Mouse (Mus musculus) neural tube, embryonic 13.5 days (tissue): ENCODE measurements around the gene Ddah1. TPM values are rescaled to one million over a fixed set of nuclear protein-coding genes. Genes with fewer than 3 reads are reported as not detected.

ENCODE experiments used
- ATAC-seq: fragments of 200-750 bp; cut with Nextera tagmentation; 2 replicates; pipeline ENCODE4 v1.8.0; 2017; ENCODE audit warnings: low read depth, mild to moderate bottlenecking, moderate TSS enrichment, moderate library complexity
- H3K27ac ChIP-seq: fragments of 300-500 bp; sonication (generic); replicated peaks from 2 replicates; pipeline ENCODE4 v1.5.1; 2015; ENCODE audit warnings: moderate library complexity, mild to moderate bottlenecking, inconsistent platforms
- H3K27me3 ChIP-seq: fragments of 300-500 bp; sonication (generic); 2 replicates; pipeline ENCODE4 v1.6.1; 2015; ENCODE audit warnings: mild to moderate bottlenecking, inconsistent platforms
- H3K36me3 ChIP-seq: fragments of 300-500 bp; sonication (generic); 2 replicates; pipeline ENCODE4 v1.6.1; 2015; ENCODE audit warnings: mild to moderate bottlenecking, inconsistent platforms
- H3K4me1 ChIP-seq: fragments of 300-500 bp; sonication (generic); replicated peaks from 2 replicates; pipeline ENCODE4 v1.6.1; 2015; ENCODE audit warnings: inconsistent platforms
- H3K4me2 ChIP-seq: fragments of 300-500 bp; sonication (generic); 2 replicates; pipeline ENCODE4 v1.6.1; 2015; ENCODE audit warnings: inconsistent platforms, mild to moderate bottlenecking, moderate library complexity
- H3K4me3 ChIP-seq: fragments of 300-500 bp; sonication (generic); 2 replicates; pipeline ENCODE4 v1.5.1; 2015; ENCODE audit warnings: mild to moderate bottlenecking, inconsistent platforms
- H3K9ac ChIP-seq: fragments of 300-500 bp; sonication (generic); 2 replicates; pipeline ENCODE4 v1.6.1; 2015; ENCODE audit warnings: moderate library complexity, mild to moderate bottlenecking, inconsistent platforms
- H3K9me3 ChIP-seq: fragments of 300-500 bp; sonication (generic); 2 replicates; pipeline ENCODE4 v1.6.1; 2016; ENCODE audit warnings: inconsistent platforms
- WGBS: fragments of 180-500 bp; shearing (Covaris S2); methylation state at CpG from one replicate; pipeline ENCODE4 v1.1.7; 2015; 5-methylcytosine and 5-hydroxymethylcytosine counted together
- polyA plus RNA-seq: library from polyadenylated mRNA; unstranded; fragments of >200 nt; fragmentation: Nextera tagmentation; extraction: Ambion mirVana; gene quantifications from 2 replicates; pipeline ENCODE4 v1.2.1, GENCODE M21; 2015

Gene Ddah1
- polyA plus RNA-seq, 1 experiment from 2014 or later = 83.1 TPM

DNA sequence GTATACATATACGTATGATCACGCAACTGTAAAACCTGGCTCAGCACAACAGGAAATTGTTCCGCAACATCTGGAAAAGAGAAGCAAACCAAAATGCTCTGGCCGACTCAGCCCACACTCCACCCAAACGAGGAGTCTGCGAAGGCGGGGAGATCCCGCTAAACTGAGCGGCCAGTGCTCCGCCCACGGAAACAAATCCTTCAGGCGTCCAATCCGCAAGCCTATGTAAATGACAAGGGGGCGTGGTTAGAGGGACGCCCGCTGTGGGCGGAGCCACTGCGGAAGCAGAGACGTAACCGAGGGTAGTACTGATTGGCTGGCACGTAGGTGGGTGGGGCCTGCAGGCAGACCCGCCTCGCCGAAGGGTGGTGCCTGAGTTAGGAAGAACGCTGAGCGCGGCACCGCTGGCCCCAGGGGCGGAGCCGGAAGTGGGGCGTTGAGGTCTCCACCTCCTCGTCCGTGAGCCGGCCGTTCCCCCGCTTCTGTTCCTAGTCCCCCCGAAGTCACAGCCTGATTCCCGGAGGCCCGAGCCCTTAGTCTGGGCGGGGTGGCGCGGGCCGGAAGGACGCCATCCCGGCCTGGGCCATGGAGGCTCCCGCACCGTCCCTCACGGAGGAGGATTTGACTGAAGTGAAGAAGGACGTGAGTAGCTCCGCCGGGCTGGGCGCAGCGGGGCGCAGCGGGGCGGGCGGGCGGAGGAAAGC is 165.6 kb downstream of the Ddah1 start:
- Histone ChIP-seq H3K36me3 (0 out of 2 replicates have a peak, but pooled peaks cover 7% of the 10 kb centered on the region), H3K4me3 (peak overlapping the region; percentile 89), H3K9ac (peak overlapping the region; percentile 87), H3K4me1 (peaks cover 17% of the 10 kb centered on the region), H3K9me3 (no peaks in the 10 kb centered on the region), H3K27me3 (no peaks in the 10 kb centered on the region), H3K27ac (peak overlapping the region; percentile 94), H3K4me2 (peak overlapping the region; percentile 76)
- WGBS = under 1% methylated on average over 58 of the region's 58 CpGs
- peak; percentile 100 for ATAC-seq

DNA sequence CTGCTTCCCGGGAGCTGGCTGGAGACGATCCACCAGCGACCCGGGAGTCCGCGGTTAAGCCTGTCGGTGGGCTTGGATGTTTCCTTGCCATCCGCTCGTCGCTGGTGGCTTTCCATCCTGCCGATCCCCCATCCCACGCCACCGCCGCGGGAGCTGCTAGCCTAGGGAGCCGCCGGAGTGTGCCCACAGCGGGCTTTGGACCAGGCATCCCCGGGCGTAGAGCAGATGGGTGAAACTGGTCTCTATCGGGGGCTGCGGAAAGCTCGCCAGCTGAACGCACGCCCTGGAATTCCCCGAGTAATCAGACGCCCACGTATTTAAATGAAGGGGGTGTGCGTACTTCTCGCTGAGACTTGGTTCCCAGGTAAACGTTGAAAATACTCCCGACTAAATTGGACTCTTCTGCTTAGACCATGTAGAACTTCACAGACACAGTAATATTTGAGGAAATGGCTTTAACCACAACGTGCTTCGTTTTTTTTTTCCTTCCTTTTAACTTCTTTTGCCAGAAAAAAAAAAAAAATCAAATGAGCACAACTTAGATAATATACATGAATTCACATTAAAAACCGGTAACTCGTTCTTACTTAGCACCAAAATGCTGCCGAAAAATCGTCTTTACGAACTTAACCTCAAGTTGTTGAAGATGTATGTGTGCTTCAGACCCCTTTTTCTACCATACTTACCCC is 166.3 kb downstream of the Ddah1 start:
- peak; percentile 30; the same call in 1 of the 2 replicates for ATAC-seq
- H3K9me3 ChIP-seq = no peaks in the 10 kb centered on the region
- WGBS = 3% methylated on average over 39 of the region's 39 CpGs
- H3K4me1 ChIP-seq = peaks cover 20% of the 10 kb centered on the region
- peak overlapping the region; percentile 76 for H3K4me2 ChIP-seq
- peak overlapping the region; percentile 87 for H3K9ac ChIP-seq
- 0 out of 2 replicates have a peak, but pooled peaks cover 7% of the 10 kb centered on the region for H3K36me3 ChIP-seq
- H3K27ac ChIP-seq = peak overlapping the region; percentile 94
- H3K27me3 ChIP-seq = no peaks in the 10 kb centered on the region
- H3K4me3 ChIP-seq = peak overlapping the region; percentile 89

DNA sequence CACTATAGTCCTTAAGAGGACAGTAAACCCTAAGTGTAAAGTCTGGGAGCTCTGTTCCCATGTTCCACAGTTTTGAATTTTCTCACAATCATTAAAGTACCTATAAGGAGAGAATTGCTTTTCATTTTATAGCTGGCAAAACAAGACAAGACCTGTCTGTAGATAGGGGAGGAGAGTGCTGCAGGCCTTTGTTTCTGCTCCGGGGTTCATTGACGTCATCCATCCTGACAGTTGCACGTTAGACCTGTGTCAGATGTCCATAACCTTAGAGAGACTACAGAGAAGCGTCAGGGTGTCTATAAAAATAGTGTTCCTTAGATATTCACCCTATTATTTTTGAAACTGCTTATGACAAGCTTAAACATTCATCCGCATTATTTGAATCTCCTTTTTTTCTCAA is 167.0 kb downstream of the Ddah1 start:
- Histone ChIP-seq H3K9me3 (no peaks in the 10 kb centered on the region), H3K4me1 (peaks cover 20% of the 10 kb centered on the region), H3K4me3 (peak overlapping the region; percentile 89), H3K9ac (peak overlapping the region; percentile 87), H3K4me2 (peak overlapping the region; percentile 76), H3K27me3 (no peaks in the 10 kb centered on the region), H3K27ac (no peak overlapping the region), H3K36me3 (peaks cover 10% of the 10 kb centered on the region)
- no peak for ATAC-seq
- WGBS = 67% methylated on average over 5 of the region's 5 CpGs

DNA sequence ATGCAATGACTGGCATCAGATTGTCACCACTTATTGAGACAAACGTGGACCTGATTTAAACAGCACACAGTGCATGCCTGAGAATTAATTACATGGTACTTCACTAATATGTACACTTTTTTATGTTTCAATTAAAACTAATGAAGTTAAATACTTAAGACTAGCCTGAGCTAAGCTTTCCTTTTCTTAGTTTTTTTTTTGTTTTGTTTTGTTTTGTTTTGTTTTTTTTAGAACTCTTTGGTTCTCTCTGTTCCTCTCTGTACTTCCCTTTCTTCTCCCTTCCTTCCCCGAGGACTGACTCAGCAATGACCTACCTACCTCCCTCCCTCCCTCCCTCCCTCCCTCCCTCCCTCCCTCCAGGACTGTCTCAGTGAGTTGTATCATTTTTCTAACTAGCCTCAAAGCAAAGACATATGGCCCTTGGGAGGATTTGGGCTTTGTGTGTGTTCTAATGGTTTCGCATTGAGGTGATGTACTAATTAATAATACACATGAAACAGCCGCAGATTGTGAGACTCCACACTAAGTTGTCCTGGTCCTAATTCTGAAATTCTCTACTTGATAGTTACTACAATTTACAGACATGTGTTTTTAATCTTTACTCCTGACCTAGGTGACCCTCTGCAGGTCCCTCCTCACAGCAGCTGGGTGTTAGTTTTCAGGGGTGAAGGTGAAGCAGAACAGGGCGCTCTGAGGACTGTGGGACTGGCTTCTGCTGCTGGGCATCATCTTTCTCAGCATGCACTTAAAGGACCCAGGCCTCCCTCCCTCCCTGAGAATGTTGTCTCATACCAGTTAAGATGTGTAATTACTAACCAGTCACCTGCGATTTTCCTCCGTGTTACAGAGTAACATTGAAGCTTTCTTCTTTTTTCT is 171.3 kb downstream of the Ddah1 start:
- no peak for ATAC-seq
- WGBS = 78% methylated on average over 7 of the region's 7 CpGs
- no peak overlapping the region for H3K4me2 ChIP-seq

DNA sequence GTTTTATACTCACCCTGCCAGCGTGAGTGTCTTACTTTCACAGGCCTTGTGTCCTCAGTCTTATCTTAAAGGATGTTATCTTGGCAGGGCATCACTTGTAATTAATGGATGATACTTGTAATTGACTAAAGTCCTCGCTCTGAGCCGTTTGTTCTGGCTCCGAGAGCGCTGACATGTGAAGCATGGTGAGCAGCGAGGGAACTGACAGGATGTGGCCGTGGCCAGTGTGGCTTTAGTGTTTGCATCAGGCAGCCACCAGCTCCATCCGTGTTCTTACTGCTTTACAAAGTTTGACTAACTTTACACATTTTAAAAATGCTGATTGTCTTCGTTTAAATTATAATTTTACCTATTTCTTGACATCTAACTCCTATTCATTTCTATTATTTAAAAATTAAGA is 175.4 kb downstream of the Ddah1 start:
- no peak overlapping the region for H3K27ac ChIP-seq
- H3K4me2 ChIP-seq = no peak overlapping the region
- H3K9me3 ChIP-seq = no peaks in the 10 kb centered on the region
- H3K4me1 ChIP-seq = peaks cover 12% of the 10 kb centered on the region
- H3K4me3 ChIP-seq = no peak overlapping the region
- no peak overlapping the region for H3K9ac ChIP-seq
- WGBS = 88% methylated on average over 9 of the region's 9 CpGs
- H3K36me3 ChIP-seq = peaks cover 39% of the 10 kb centered on the region
- no peaks in the 10 kb centered on the region for H3K27me3 ChIP-seq
- ATAC-seq = no peak

More for the DNA sequence above, 171.3 kb downstream of the Ddah1 start:
- Histone ChIP-seq H3K4me1 (peaks cover 20% of the 10 kb centered on the region), H3K36me3 (peaks cover 46% of the 10 kb centered on the region), H3K9me3 (no peaks in the 10 kb centered on the region), H3K9ac (no peak overlapping the region), H3K27ac (no peak overlapping the region), H3K4me3 (no peak overlapping the region), H3K27me3 (no peaks in the 10 kb centered on the region)

DNA sequence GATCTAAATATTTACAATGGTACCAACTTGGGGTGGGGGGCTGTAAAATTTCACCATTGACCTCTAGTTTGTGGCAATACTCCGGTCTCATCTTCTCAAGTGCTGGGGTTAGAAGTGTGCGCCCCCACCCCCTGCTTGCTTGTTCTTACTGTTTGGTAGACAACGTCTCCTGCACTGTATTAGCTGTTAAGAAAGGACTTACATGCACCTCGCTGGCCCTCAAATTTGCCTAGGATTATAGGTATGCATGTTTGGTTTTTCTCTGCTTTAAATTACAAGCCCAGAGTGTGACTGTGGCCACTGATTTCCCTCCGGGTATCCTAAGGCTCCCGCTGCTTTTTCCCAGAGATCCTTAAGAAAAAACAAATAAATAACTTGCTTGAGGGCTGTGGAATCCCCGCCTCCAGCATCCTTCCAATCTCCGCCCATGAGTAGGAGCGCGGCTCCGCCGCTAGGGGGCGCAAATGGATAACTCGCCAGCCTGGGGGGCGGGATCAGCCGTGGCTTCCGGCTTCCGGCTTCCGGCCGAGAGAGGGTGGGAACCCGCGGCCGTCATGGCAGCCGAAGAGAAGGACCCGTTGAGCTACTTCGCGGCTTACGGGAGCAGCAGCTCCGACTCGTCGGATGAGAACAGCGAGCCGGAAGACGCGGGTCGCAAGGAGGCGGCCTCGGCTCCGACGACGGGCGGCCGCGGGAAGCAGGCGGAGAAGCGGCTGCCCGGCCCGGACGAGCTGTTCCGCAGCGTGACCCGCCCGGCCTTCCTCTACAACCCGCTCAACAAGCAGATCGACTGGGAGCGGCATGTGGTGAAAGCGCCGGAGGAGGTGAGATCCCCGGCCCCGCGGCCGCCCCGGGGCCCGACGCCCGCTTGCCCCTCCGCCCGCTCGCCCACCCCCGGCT is 179.3 kb downstream of the Ddah1 start, which contains the start of gene 2410004B18Rik:
Gene 2410004B18Rik, plus strand, starts transcription at position 510 of the 900 bp plus-strand sequence.
- Histone ChIP-seq H3K4me3 (peak within 1 kb of the TSS; percentile 99), H3K9me3 (no peaks in the 10 kb centered on the region), H3K27me3 (no peaks in the 10 kb centered on the region), H3K9ac (peak within 1 kb of the TSS; percentile 96), H3K4me2 (peak within 1 kb of the TSS; percentile 85), H3K27ac (peak within 1 kb of the TSS; percentile 83), H3K4me1 (peaks cover 37% of the 10 kb centered on the region), H3K36me3 (peaks cover 36% of the 10 kb centered on the region)
- ATAC-seq = peak; percentile 96
- WGBS = 2% methylated on average over 70 of the region's 70 CpGs

DNA sequence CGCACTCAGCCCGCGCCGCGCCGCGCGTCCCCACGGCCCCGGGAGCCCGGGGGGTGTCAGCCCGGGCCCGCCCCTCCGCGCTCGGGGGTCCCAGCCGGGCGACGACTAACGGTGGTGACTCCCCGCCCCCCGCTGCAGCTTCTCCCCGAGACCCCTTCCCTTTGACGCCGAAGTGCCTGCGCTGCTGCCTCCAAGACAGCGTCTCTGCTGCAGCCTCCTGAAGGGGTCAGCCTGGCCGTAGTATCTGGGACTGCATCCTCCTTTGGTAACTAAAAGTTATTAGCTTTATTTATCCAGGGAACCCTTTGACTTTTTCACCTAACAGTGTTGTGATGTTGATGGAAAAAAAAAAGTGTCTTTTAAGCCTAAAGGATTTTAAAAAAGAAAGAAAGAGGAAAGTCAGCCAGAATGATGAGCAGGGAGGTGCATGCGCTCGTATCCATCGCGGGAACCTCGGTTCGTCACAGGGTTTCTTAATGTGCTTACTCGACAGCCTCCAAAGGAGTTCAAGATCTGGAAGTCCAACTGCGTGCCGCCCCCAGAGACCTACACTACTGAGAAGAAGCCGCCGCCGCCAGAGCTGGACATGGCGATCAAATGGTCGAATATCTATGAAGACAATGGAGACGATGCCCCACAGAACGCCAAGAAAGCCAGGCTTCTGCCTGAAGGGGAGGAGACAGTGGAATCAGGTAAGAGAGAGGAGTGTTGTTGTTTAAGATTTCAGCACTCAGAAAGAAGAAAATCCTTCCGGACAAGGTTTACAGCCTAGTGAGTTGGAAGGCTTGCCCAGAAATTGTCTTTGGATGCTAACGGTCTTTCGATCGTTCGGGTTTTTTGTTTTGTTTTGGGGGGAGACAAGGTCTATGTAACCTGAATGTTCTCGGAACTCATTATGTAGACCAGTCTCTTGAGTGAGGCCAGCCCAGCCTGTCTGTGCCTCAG is 180.2 kb downstream of the Ddah1 start:
- no peaks in the 10 kb centered on the region for H3K27me3 ChIP-seq
- peak overlapping the region; percentile 85 for H3K4me2 ChIP-seq
- 20% methylated on average over 50 of the region's 50 CpGs for WGBS
- H3K9me3 ChIP-seq = no peaks in the 10 kb centered on the region
- peaks cover 39% of the 10 kb centered on the region for H3K4me1 ChIP-seq
- H3K27ac ChIP-seq = peak overlapping the region; percentile 83
- peak; percentile 49 for ATAC-seq
- H3K9ac ChIP-seq = peak overlapping the region; percentile 96
- H3K4me3 ChIP-seq = peak overlapping the region; percentile 99
- peaks cover 36% of the 10 kb centered on the region for H3K36me3 ChIP-seq

DNA sequence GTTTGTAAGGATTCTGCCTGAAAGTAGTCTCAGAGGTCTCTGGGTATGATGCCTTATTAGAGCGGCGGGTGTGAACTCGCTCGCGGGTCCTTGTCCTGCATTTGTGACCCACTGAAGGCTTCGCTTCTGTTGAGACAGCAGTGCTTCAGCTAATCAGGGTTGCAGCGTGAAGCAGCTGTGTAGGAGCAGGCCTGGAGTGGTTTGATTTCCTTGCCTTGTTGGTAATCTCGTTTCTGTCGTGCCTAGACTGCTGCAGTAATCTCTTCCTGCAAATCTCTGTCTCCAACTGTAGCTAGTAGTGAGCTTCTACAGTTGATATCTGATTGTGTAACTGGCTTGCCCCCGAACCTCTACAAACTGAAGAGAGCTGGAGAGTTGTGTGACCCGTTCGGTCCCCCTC is 180.9 kb downstream of the Ddah1 start:
- Histone ChIP-seq H3K9ac (peak overlapping the region; percentile 96), H3K4me1 (peaks cover 39% of the 10 kb centered on the region), H3K27ac (no peak overlapping the region), H3K4me2 (peak overlapping the region; percentile 85), H3K36me3 (peaks cover 39% of the 10 kb centered on the region), H3K27me3 (no peaks in the 10 kb centered on the region), H3K9me3 (no peaks in the 10 kb centered on the region), H3K4me3 (peak overlapping the region; percentile 99)
- no peak for ATAC-seq
- WGBS = 89% methylated on average over 12 of the region's 12 CpGs

DNA sequence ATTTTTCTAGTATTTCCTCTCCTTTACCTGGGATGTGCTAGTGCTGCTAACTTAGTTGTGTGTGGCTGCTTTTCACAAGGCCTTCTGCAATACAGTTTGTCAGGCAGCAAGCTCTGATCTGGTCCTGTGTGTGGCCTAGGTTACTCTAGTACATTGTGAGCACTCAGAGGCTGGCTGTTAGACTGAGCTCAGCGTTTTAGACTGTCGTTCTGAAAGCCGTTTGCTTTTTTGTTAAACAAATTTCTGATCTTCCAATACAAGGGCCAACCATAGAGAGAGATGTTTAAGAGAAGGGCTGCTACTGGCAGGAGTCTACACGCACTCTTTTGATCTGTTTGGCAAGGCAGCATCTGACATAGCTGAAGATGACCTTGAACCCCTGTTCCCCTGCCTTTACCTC is 181.5 kb downstream of the Ddah1 start:
- Histone ChIP-seq H3K36me3 (peaks cover 42% of the 10 kb centered on the region), H3K27ac (no peak overlapping the region), H3K4me2 (peak overlapping the region; percentile 85; the same call in 1 of the 2 replicates), H3K4me3 (no peak overlapping the region), H3K4me1 (peaks cover 39% of the 10 kb centered on the region), H3K9ac (no peak overlapping the region), H3K27me3 (no peaks in the 10 kb centered on the region), H3K9me3 (no peaks in the 10 kb centered on the region)
- no peak for ATAC-seq
- 84% methylated on average over 4 of the region's 4 CpGs for WGBS

DNA sequence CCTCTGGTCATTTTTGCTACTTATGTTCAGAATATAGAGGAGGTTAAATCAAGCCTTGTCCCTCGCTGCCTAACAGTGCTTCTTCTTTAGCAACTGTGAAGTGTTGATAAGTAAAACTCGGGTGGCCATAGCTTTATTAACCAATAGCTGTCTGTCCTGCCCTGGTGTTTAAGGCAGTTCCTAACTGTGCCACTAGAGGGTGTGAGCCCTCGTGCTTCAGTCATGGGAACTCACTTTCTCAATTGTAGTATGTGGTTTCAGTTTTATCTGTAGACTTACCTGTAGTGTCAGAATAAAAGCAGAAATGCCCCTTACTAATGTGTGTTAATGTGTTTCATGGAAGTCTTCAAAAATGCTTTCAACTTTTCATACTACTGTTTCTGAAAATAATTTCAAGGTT is 183.5 kb downstream of the Ddah1 start:
- H3K27me3 ChIP-seq = no peaks in the 10 kb centered on the region
- ATAC-seq = no peak
- H3K27ac ChIP-seq = no peak overlapping the region
- no peaks in the 10 kb centered on the region for H3K9me3 ChIP-seq
- H3K4me2 ChIP-seq = no peak overlapping the region
- WGBS = 19% methylated on average over 3 of the region's 3 CpGs
- H3K9ac ChIP-seq = no peak overlapping the region
- peaks cover 52% of the 10 kb centered on the region for H3K36me3 ChIP-seq
- no peak overlapping the region for H3K4me3 ChIP-seq
- H3K4me1 ChIP-seq = peaks cover 39% of the 10 kb centered on the region
